ENCODE assay signal across 12 mouse cellular contexts in genomic region chr10:26371416-26371815, GRCm38 (mm10). TPM values are rescaled to one million over a fixed set of nuclear protein-coding genes. Genes with fewer than 3 reads are reported as not detected.
DNase-seq lines count a peak whose midpoint lies in the region; ATAC-seq lines count a peak whose summit lies in the region.
"Had no signal": no experiment of that assay in that cellular context is flagged by ENCODE, and none has a peak within 500 bp of the region (broad histone marks: within the 10 kb centered on the region; RNA-seq: fewer than 3 reads in every experiment).

No protein-coding gene starts in this region.

- peaks cover 21% of the 10 kb centered on the region for H3K36me3 ChIP-seq in limb, embryonic 13.5 days
- no peaks in the 10 kb centered on the region; the same call in 1 of the 2 replicates for H3K36me3 ChIP-seq in liver, embryonic 11.5 days (ENCODE audit: control insufficient read depth, insufficient read depth, low read length)

- no peaks in the 10 kb centered on the region for H3K27me3 ChIP-seq in limb, embryonic 13.5 days
- no peaks in the 10 kb centered on the region for H3K27me3 ChIP-seq in liver, embryonic 11.5 days (replicated peaks; ENCODE audit: control insufficient read depth, insufficient read depth, low read length)

- H3K4me3 ChIP-seq in limb, embryonic 13.5 days, result peak overlapping the region; percentile 20; the same call in 1 of the 2 replicates
- no peak overlapping the region for H3K4me3 ChIP-seq in liver, embryonic 11.5 days (ENCODE audit: low read depth, low read length)
- H3K4me3 ChIP-seq: liver, embryonic 13.5 days had no signal

- H3K9ac ChIP-seq in limb, embryonic 13.5 days, result no peak overlapping the region
- no peak overlapping the region for H3K9ac ChIP-seq in liver, embryonic 11.5 days (ENCODE audit: low read depth, low read length)
- H3K9ac ChIP-seq: liver, embryonic 13.5 days had no signal

- H3K9me3 ChIP-seq in limb, embryonic 13.5 days, result no peaks in the 10 kb centered on the region
- no peaks in the 10 kb centered on the region for H3K9me3 ChIP-seq in liver, embryonic 11.5 days (ENCODE audit: control insufficient read depth, low read length)
- H3K9me3 ChIP-seq: liver, embryonic 13.5 days had no signal

- no peak for ATAC-seq in limb, embryonic 13.5 days (ENCODE audit: low FRiP score, low read depth)
- no peak for ATAC-seq in liver, embryonic 11.5 days (replicated peaks; ENCODE audit: low FRiP score)

- no peak overlapping the region for H3K27ac ChIP-seq in limb, embryonic 13.5 days
- H3K27ac ChIP-seq in liver, embryonic 11.5 days (ENCODE audit: low read depth, low read length), result no peak overlapping the region
- H3K27ac ChIP-seq: liver, embryonic 13.5 days had no signal

- H3K4me2 ChIP-seq in limb, embryonic 13.5 days (replicated peaks), result peak overlapping the region; percentile 50
- H3K4me2 ChIP-seq in liver, embryonic 11.5 days, result no peak overlapping the region
- H3K4me2 ChIP-seq: liver, embryonic 13.5 days had no signal

- peak; percentile 20 for DNase-seq in adrenal gland, postnatal 10 days
- DNase-seq in adrenal gland, postnatal 25 days, result no peak
- DNase-seq in kidney, adult 9 months, result peak; percentile 24
- no peak for DNase-seq in kidney, postnatal 14 days
- DNase-seq in embryo, embryonic 10.5 days (ENCODE audit: low spot score), result peak; percentile 58
- no peak for DNase-seq in layer of hippocampus, adult 18-20 months (ENCODE audit: low spot score in 2 of 2)
- DNase-seq in liver, embryonic 11.5 days (ENCODE audit: low spot score), result no peak
- DNase-seq: B cell, adult 2 months; heart, postnatal 36 days; liver, embryonic 13.5 days; thymus, adult 18-20 months had no signal

- WGBS in limb, embryonic 13.5 days, result 55% methylated on average over 7 of the region's 7 CpGs
- WGBS in liver, embryonic 11.5 days, result 64% methylated on average over 7 of the region's 7 CpGs

- H3K4me1 ChIP-seq in limb, embryonic 13.5 days, result peaks cover 14% of the 10 kb centered on the region
- H3K4me1 ChIP-seq in liver, embryonic 11.5 days (replicated peaks; ENCODE audit: control insufficient read depth, insufficient read depth, low read length), result no peaks in the 10 kb centered on the region

RNA-seq across cellular contexts. Expression of gene L3mbtl3, which starts 4.4 kb away (rescaled TPM):
- 10 to 100 TPM; 13.8 to 17.5 TPM for total RNA-seq in adrenal gland, postnatal 10 days (2021)
- total RNA-seq in adrenal gland, postnatal 25 days (2021), result 20.4 and 24.4 TPM in 2 replicates
- 33.1 and 33.7 TPM in 2 replicates for polyA plus RNA-seq in limb, embryonic 13.5 days (2015; fragmentation: Nextera tagmentation; extraction: Ambion mirVana)
- total RNA-seq in layer of hippocampus, adult 18-20 months (2021), result 10 to 100 TPM; 15.7 to 19.0 TPM
- 8.6 and 9.5 TPM in 2 replicates for polyA plus RNA-seq in liver, embryonic 11.5 days (2014; fragmentation: Nextera tagmentation; extraction: Ambion mirVana)

Comparison
In these comparisons a context has a peak if more than half of its experiments do, and no peak if none do; other contexts are left out.
1. DNase-seq: peak in adrenal gland, postnatal 10 days (single experiment), kidney, adult 9 months (single experiment) and embryo, embryonic 10.5 days (single experiment); none in adrenal gland, postnatal 25 days (single experiment), kidney, postnatal 14 days (single experiment), layer of hippocampus, adult 18-20 months (0 of 2) and liver, embryonic 11.5 days (single experiment).